ENCODE assay signal across 14 mouse cellular contexts in genomic region chr3:153935878-153936277, GRCm38 (mm10). TPM values are rescaled to one million over a fixed set of nuclear protein-coding genes. Genes with fewer than 3 reads are reported as not detected.
A peak's percentile ranks its signal among the peaks of the same experiment; 100 is the strongest.
DNase-seq lines count a peak whose midpoint lies in the region; ATAC-seq and TF ChIP-seq lines count a peak whose summit lies in the region.
"Had no signal": no experiment of that assay in that cellular context is flagged by ENCODE, and none has a peak within 500 bp of the region (broad histone marks: within the 10 kb centered on the region; RNA-seq: fewer than 3 reads in every experiment).

No protein-coding gene starts in this region.

- no peak for TF ChIP-seq EP300 in heart, adult 2 months (IDR thresholded peaks at IDR 0.05; ENCODE audit: insufficient read depth, low read depth, low read length)

- no peaks in the 10 kb centered on the region for H3K79me2 ChIP-seq in heart, adult 2 months (replicated peaks; ENCODE audit: control insufficient read depth, insufficient read depth, low read length)

- H3K4me2 ChIP-seq in heart, embryonic 16.5 days (ENCODE audit: low read depth, low read length) = peak overlapping the region; percentile 40
- H3K4me2 ChIP-seq: liver, embryonic 12.5 days had no signal

- no peak for TF ChIP-seq CTCF in gastrocnemius, adult 2 months (IDR thresholded peaks at IDR 0.05)
- TF ChIP-seq CTCF in heart, adult 2 months (IDR thresholded peaks at IDR 0.05) = no peak

- H3K9ac ChIP-seq in heart, adult 2 months (ENCODE audit: low read depth, low read length) = peak overlapping the region; percentile 54
- H3K9ac ChIP-seq in heart, embryonic 16.5 days (ENCODE audit: low read length) = peak overlapping the region; percentile 55
- H3K9ac ChIP-seq: liver, embryonic 12.5 days had no signal

- ATAC-seq in heart, embryonic 16.5 days (replicated peaks; ENCODE audit: extremely low read depth, insufficient read depth, low FRiP score) = peak; percentile 91
- ATAC-seq: liver, embryonic 12.5 days had no signal

- WGBS in heart, adult 2 months = 38% methylated on average over 9 of the region's 9 CpGs
- 37% methylated on average over 9 of the region's 9 CpGs for WGBS in heart, embryonic 16.5 days

- H3K27ac ChIP-seq in gastrocnemius, adult 2 months = peak overlapping the region; percentile 84
- peak overlapping the region; percentile 76 for H3K27ac ChIP-seq in heart, adult 2 months
- peak overlapping the region; percentile 97 for H3K27ac ChIP-seq in heart, embryonic 16.5 days (ENCODE audit: low read length)
- H3K27ac ChIP-seq: forebrain, embryonic 10.5 days; hindbrain, embryonic 10.5 days; liver, embryonic 12.5 days had no signal

- peak; percentile 74 for TF ChIP-seq POLR2A in heart, adult 2 months (IDR thresholded peaks at IDR 0.05; ENCODE audit: insufficient read depth, low read depth, low read length)

- no peaks in the 10 kb centered on the region for H3K9me3 ChIP-seq in heart, embryonic 16.5 days (replicated peaks; ENCODE audit: control insufficient read depth, low read length)
- H3K9me3 ChIP-seq: forebrain, embryonic 10.5 days; hindbrain, embryonic 10.5 days; liver, embryonic 12.5 days; megakaryocyte, embryonic 14.5 days had no signal

- DNase-seq in gastrocnemius, adult 2 months = no peak
- no peak for DNase-seq in gastrocnemius, postnatal 14 days
- peak in 1 of 2 experiments; percentile 50 for DNase-seq in heart, adult 2 months
- DNase-seq in skeletal muscle tissue, adult 2 months (ENCODE audit: low read depth, low spot score) = peak; percentile 32
- DNase-seq in cerebellum, adult 11 months = no peak
- DNase-seq in left cerebral cortex, postnatal 36 days (ENCODE audit: low spot score in 2 of 2) = no peak
- no peak for DNase-seq in spleen, postnatal 10 days (ENCODE audit: low spot score in 2 of 2)
- DNase-seq: cerebellum, adult 8-10 months; kidney, postnatal 25 days had no signal

- H3K27me3 ChIP-seq in heart, adult 2 months (ENCODE audit: control insufficient read depth, insufficient read depth, low read length) = no peaks in the 10 kb centered on the region
- H3K27me3 ChIP-seq in heart, embryonic 16.5 days (ENCODE audit: control insufficient read depth, insufficient read depth, low read length) = no peaks in the 10 kb centered on the region
- H3K27me3 ChIP-seq: liver, embryonic 12.5 days; megakaryocyte, embryonic 14.5 days had no signal

- H3K36me3 ChIP-seq in heart, adult 2 months (ENCODE audit: control insufficient read depth, insufficient read depth, low read length) = peaks cover 16% of the 10 kb centered on the region
- H3K36me3 ChIP-seq in heart, embryonic 16.5 days (ENCODE audit: control insufficient read depth, insufficient read depth) = peaks cover 64% of the 10 kb centered on the region

- peaks cover 1% of the 10 kb centered on the region; the same call in 1 of the 2 replicates for H3K4me1 ChIP-seq in heart, adult 2 months (ENCODE audit: control insufficient read depth, insufficient read depth, low read length)
- peaks cover 15% of the 10 kb centered on the region for H3K4me1 ChIP-seq in heart, embryonic 16.5 days (ENCODE audit: control insufficient read depth, insufficient read depth, low read length)
- H3K4me1 ChIP-seq: forebrain, embryonic 10.5 days; hindbrain, embryonic 10.5 days had no signal

- intact Hi-C loops in gastrocnemius, adult 2 months (cut with DNase I) = no loop called here
- intact Hi-C loops in gastrocnemius, postnatal 14 days (cut with DNase I; ENCODE audit: low total_unique reads) = no loop called here
- intact Hi-C loops in heart, adult 2 months (cut with DNase I) = no loop called here
- intact Hi-C loops in left cerebral cortex, postnatal 36 days (cut with DNase I) = no loop called here

- peak overlapping the region; percentile 31; the same call in 1 of the 2 replicates for H3K4me3 ChIP-seq in gastrocnemius, adult 2 months
- no peak overlapping the region for H3K4me3 ChIP-seq in heart, adult 2 months
- H3K4me3 ChIP-seq in heart, embryonic 16.5 days (ENCODE audit: low read length) = no peak overlapping the region
- H3K4me3 ChIP-seq: forebrain, embryonic 10.5 days; hindbrain, embryonic 10.5 days; liver, embryonic 12.5 days; megakaryocyte, embryonic 14.5 days had no signal

RNA-seq across cellular contexts. Expression of gene Acadm, which starts 8.6 kb away (rescaled TPM):
- 100 to 1,000 TPM; 288 to 531 TPM for total RNA-seq in gastrocnemius, adult 2 months (2021)
- 100 to 1,000 TPM; 233 to 329 TPM for total RNA-seq in gastrocnemius, postnatal 14 days (2021)
- total RNA-seq in heart, adult 2 months (2021) = 1,000 to 10,000 TPM; 1,125 to 1,306 TPM
- 480 and 876 TPM in 2 replicates for polyA plus RNA-seq in heart, adult 2 months (2012; rRNA removed)
- polyA plus RNA-seq in heart, embryonic 16.5 days (2015; fragmentation: Nextera tagmentation; extraction: Ambion mirVana) = 335 and 384 TPM in 2 replicates
- total RNA-seq in left cerebral cortex, postnatal 36 days (2021) = 10 to 100 TPM; 36.4 to 41.6 TPM

RNA-seq across cellular contexts. Expression of gene Rabggtb, which starts 23.1 kb away (rescaled TPM):
- 10 to 100 TPM; 63.7 to 65.2 TPM for total RNA-seq in gastrocnemius, adult 2 months (2021)
- total RNA-seq in gastrocnemius, postnatal 14 days (2021) = 10 to 100 TPM; 65.8 to 72.5 TPM
- 10 to 100 TPM; 81.8 to 98.2 TPM for total RNA-seq in heart, adult 2 months (2021)
- polyA plus RNA-seq in heart, adult 2 months (2012; rRNA removed) = 48.0 and 89.5 TPM in 2 replicates
- polyA plus RNA-seq in heart, embryonic 16.5 days (2015; fragmentation: Nextera tagmentation; extraction: Ambion mirVana) = 56.9 and 64.3 TPM in 2 replicates
- total RNA-seq in left cerebral cortex, postnatal 36 days (2021) = 10 to 100 TPM; 59.9 to 61.2 TPM

RNA-seq across cellular contexts. Expression of gene Msh4, which starts 29.9 kb away (rescaled TPM):
- under 1 TPM in 1 of 2 experiments, not detected in 1; 0.10 TPM for total RNA-seq in gastrocnemius, adult 2 months (2021)
- under 1 TPM; 0.09 to 0.10 TPM for total RNA-seq in gastrocnemius, postnatal 14 days (2021)
- under 1 TPM in 1 of 2 experiments, not detected in 1; 0.07 TPM for total RNA-seq in heart, adult 2 months (2021)
- polyA plus RNA-seq in heart, adult 2 months (2012; rRNA removed) = 0.06 TPM in 1 of 2 replicates, not detected in the other
- 0.12 TPM in 2 replicates for polyA plus RNA-seq in heart, embryonic 16.5 days (2015; fragmentation: Nextera tagmentation; extraction: Ambion mirVana)
- under 1 TPM; 0.12 to 0.48 TPM for total RNA-seq in left cerebral cortex, postnatal 36 days (2021)

RNA-seq across cellular contexts. Expression of gene Slc44a5, which starts 37.4 kb away (rescaled TPM):
- total RNA-seq in gastrocnemius, adult 2 months (2021) = under 1 TPM in 1 of 2 experiments, not detected in 1; 0.17 TPM
- under 1 TPM; 0.47 to 0.53 TPM for total RNA-seq in gastrocnemius, postnatal 14 days (2021)
- under 1 TPM in 1 of 2 experiments, not detected in 1; 0.14 TPM for total RNA-seq in heart, adult 2 months (2021)
- polyA plus RNA-seq in heart, adult 2 months (2012; rRNA removed) = 0.25 and 0.76 TPM in 2 replicates
- 0.40 and 0.56 TPM in 2 replicates for polyA plus RNA-seq in heart, embryonic 16.5 days (2015; fragmentation: Nextera tagmentation; extraction: Ambion mirVana)
- 1 to 10 TPM; 8.2 to 9.6 TPM for total RNA-seq in left cerebral cortex, postnatal 36 days (2021)

Comparison
In these comparisons a context has a peak if more than half of its experiments do, and no peak if none do; other contexts are left out.
1. RNA of gene Acadm, which starts 8.6 kb away (total RNA-seq): 1,125 to 1,306 TPM in heart, adult 2 months, 288 to 531 TPM in gastrocnemius, adult 2 months and 233 to 329 TPM in gastrocnemius, postnatal 14 days; 36.4 to 41.6 TPM in left cerebral cortex, postnatal 36 days; every median in the first group is over 4 times any median in the second.
2. Peak in every context shown above with its lines, with median percentiles within 50 percentile points of each other: H3K27ac ChIP-seq.